Mouse (Mus musculus) midbrain, embryonic 11.5 days (tissue): Measurements from ENCODE around the gene Madcam1. TPM values are rescaled to one million over a fixed set of nuclear protein-coding genes. Genes with fewer than 3 reads are reported as not detected.
"Not testable (repeated sequence)": the region's sequence is repeated elsewhere in the genome, so short reads cannot be mapped to it uniquely, and the experiment has no call there.

Source experiments
- ATAC-seq: fragments of 200-750 bp; cut with Nextera tagmentation; 2 replicates; pipeline ENCODE4 v1.8.0; 2017; ENCODE audit warnings: moderate TSS enrichment, moderate library complexity; ENCODE audit not compliant: low FRiP score
- DNase-seq: peaks from one replicate; pipeline ENCODE4 v3.0.0; 2015; ENCODE audit warnings: low spot score; ENCODE audit errors: missing footprints
- H3K27ac ChIP-seq: fragments of 300-500 bp; sonication (generic); 2 replicates; pipeline ENCODE4 v1.5.1; 2014; ENCODE audit warnings: low read depth, low read length
- H3K27me3 ChIP-seq: fragments of 300-500 bp; sonication (generic); 2 replicates; pipeline ENCODE4 v1.6.1; 2014; ENCODE audit warnings: mild to moderate bottlenecking, low read length, moderate library complexity, mixed read lengths; ENCODE audit not compliant: control insufficient read depth, insufficient read depth
- H3K36me3 ChIP-seq: fragments of 300-500 bp; sonication (generic); 2 replicates; pipeline ENCODE4 v1.6.1; 2014; ENCODE audit warnings: mild to moderate bottlenecking, low read length, moderate library complexity, mixed read lengths; ENCODE audit not compliant: control insufficient read depth, insufficient read depth
- H3K4me1 ChIP-seq: fragments of 300-500 bp; sonication (generic); 2 replicates; pipeline ENCODE4 v1.6.1; 2014; ENCODE audit warnings: low read length; ENCODE audit not compliant: control insufficient read depth, insufficient read depth
- H3K4me2 ChIP-seq: fragments of 300-500 bp; sonication (generic); 2 replicates; pipeline ENCODE4 v1.6.1; 2014; ENCODE audit warnings: mild to moderate bottlenecking, moderate library complexity
- H3K4me3 ChIP-seq: fragments of 300-500 bp; sonication (generic); 2 replicates; pipeline ENCODE4 v1.5.1; 2014; ENCODE audit warnings: low read depth, low read length
- H3K9ac ChIP-seq: fragments of 300-500 bp; sonication (generic); 2 replicates; pipeline ENCODE4 v1.6.1; 2014; ENCODE audit warnings: low read length
- H3K9me3 ChIP-seq: fragments of 300-500 bp; sonication (generic); 2 replicates; pipeline ENCODE4 v1.6.1; 2016; ENCODE audit warnings: low read length; ENCODE audit not compliant: control insufficient read depth
- WGBS: fragments of 180-500 bp; shearing (Covaris S2); extraction: QIAGEN DNeasy Blood & Tissue Kit; methylation state at CpG from one replicate; pipeline ENCODE4 v1.1.7; 2014; 5-methylcytosine and 5-hydroxymethylcytosine counted together
- polyA plus RNA-seq: library from polyadenylated mRNA; unstranded; fragments of >200 nt; fragmentation: Nextera tagmentation; extraction: Ambion mirVana; gene quantifications from 2 replicates; pipeline ENCODE4 v1.2.1, GENCODE M21; 2014

Gene Madcam1
- polyA plus RNA-seq, 1 experiment from 2014 or later, result 1.2 TPM

DNA sequence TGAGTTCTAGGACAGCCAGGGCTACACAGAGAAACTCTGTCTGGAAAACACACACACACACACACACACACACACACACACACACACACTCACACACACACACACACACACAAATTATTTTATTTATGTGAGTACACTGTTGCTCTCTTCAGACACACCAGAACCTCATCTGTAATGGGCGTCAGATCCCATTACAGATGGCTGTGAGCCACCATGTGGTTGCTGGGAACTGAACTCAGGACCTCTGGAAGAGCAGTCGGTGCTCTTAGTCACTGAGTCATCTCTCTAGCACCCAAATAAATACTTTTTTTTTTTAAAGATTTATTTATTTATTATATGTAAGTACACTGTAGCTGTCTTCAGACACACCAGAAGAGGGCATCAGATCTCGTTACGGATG, 38.6 kb downstream of the Madcam1 start:
- not testable (repeated sequence) for H3K36me3 ChIP-seq, H3K27me3 ChIP-seq, ATAC-seq, H3K27ac ChIP-seq, H3K4me3 ChIP-seq, H3K4me2 ChIP-seq, H3K9ac ChIP-seq, DNase-seq, H3K9me3 ChIP-seq
- 94% methylated on average over 2 of the region's 4 CpGs for WGBS
- peaks cover 21% of the 10 kb centered on the region for H3K4me1 ChIP-seq

DNA sequence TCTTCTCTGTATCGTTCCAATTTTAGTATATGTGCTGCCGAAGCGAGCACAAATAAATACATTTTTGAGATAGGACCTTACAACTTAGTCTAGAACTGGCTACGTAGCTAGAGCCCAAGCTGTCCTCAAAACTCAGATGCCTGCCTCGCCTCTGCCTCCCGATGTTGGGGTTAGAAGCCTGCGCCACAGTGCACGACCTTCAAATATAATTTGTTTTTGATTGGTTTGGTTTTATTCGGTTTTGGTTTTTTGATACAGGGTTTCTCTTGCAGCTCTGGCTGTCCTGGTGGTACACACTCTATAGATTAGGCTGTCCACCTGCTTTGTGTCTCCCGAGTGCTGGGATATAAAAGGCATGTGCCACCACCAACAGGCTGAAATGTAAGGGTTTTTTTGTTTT, 39.2 kb downstream of the Madcam1 start:
- Histone ChIP-seq H3K9ac (peak overlapping the region; percentile 56), H3K27ac (no peak overlapping the region; the same call in 1 of the 2 replicates), H3K9me3 (no peaks in the 10 kb centered on the region), H3K4me3 (peak overlapping the region; percentile 52), H3K4me1 (peaks cover 21% of the 10 kb centered on the region), H3K36me3 (no peaks in the 10 kb centered on the region), H3K4me2 (peak overlapping the region; percentile 35), H3K27me3 (no peaks in the 10 kb centered on the region)
- WGBS, result 77% methylated on average over 10 of the region's 10 CpGs
- ATAC-seq (peak; percentile 4; the same call in 1 of the 2 replicates), DNase-seq (no peak)

DNA sequence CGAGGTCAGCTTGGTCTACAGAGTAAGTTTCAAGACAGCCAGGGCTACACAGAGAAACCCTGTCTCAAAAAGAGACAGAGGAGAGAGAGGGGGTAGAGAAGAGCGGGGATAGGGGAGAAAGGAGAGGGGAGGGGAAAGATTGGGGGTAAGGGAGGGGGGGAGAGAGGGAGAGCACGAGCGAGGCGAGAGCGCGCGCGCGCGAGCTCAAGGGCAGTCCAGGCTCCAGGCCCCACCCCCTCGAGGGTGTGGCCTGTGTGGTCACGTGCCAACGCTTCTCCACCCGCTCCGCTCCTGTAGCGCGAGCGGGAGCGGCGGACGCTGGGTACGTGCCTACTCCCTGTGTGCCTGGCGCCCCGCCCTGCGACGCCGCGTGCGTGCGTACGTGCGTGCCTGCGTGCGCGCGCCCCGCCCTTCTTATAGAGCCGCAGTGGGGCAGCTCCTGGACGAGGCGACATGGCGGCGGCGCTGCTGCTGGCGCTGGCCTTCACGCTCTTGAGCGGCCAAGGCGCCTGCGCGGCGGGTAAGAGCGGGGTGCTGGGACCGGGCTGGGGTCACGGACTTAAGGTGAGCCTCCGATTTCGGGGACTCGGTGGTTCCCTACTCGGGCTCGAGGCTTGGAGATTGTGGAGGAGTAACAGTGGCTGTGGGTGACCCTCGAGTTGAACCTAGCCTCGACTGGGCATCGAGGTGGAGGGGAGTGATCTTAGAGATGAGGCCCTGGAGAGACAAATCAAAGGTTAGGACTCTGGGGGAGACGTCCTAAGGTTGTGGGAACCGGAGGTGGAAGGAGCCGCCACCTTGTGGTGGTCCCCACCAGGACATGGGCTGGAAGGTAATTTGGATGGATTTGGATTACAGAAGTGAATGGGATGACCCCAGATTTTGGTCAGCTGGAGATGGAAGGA, 40.0 kb downstream of the Madcam1 start, which contains the start of gene Bsg:
Gene Bsg (plus strand): TSS at position 427 of the 905 bp plus-strand sequence.
- peak within 1 kb of the TSS; percentile 99 for H3K4me2 ChIP-seq
- DNase-seq (peak; percentile 100), ATAC-seq (peak; percentile 97)
- 2% methylated on average over 47 of the region's 65 CpGs for WGBS
- no peaks in the 10 kb centered on the region for H3K27me3 ChIP-seq
- H3K9ac ChIP-seq, result peak within 1 kb of the TSS; percentile 72
- H3K27ac ChIP-seq, result peak within 1 kb of the TSS; percentile 8; the same call in 1 of the 2 replicates
- peaks cover 21% of the 10 kb centered on the region for H3K4me1 ChIP-seq
- peaks cover 4% of the 10 kb centered on the region; the same call in 1 of the 2 replicates for H3K36me3 ChIP-seq
- no peaks in the 10 kb centered on the region for H3K9me3 ChIP-seq
- peak within 1 kb of the TSS; percentile 52 for H3K4me3 ChIP-seq

DNA sequence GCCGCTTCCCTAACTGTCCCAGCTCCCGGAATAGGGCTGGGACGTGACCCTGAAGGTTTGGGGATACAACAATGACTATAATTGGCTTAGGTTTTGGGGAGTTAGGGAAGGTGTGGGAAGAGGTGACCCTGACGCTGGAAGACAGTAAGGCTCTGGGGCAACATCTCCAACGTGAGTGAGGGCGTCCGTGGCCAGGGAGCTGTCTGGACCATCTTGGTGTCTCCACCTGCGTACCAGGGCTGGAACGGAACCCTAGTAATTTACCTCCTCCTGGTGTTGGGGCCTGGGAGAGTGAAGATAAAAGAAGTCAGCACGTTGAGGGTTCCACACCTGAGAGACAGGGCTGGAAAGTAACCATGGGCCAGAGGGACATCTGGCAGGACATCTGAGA, 40.6 kb downstream of the Madcam1 start:
- peak overlapping the region; percentile 99 for H3K4me2 ChIP-seq
- H3K27me3 ChIP-seq, result no peaks in the 10 kb centered on the region
- 6% methylated on average over 10 of the region's 10 CpGs for WGBS
- peaks cover 21% of the 10 kb centered on the region for H3K4me1 ChIP-seq
- peaks cover 6% of the 10 kb centered on the region; the same call in 1 of the 2 replicates for H3K36me3 ChIP-seq
- H3K27ac ChIP-seq, result peak overlapping the region; percentile 8; the same call in 1 of the 2 replicates
- DNase-seq (no peak), ATAC-seq (0 out of 2 replicates have a peak, but pooled peaks have one; percentile 0)
- H3K9ac ChIP-seq, result peak overlapping the region; percentile 72
- H3K9me3 ChIP-seq, result no peaks in the 10 kb centered on the region
- H3K4me3 ChIP-seq, result peak overlapping the region; percentile 52

DNA sequence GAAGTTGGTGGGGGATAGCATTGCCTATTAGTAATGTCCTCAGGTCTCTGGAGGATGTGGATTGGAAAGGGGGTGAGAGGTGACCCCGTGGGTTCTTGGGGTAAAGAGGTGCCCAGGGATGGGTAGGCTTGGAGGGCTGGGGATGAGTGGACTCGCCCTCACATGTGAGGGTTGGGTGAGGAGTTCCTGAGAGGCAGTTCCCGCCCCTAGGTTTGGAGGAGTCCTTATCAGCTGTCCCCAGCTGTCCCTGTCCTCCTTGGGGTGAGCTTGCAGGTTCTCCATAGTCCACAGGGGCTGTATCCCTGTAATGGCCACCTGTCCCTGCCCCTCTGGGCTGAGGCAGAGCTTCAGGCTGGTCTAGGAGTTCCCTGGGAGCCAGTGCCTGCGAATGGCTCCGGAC, 41.6 kb downstream of the Madcam1 start:
- Histone ChIP-seq H3K36me3 (peaks cover 12% of the 10 kb centered on the region), H3K9ac (peak overlapping the region; percentile 72), H3K27me3 (no peaks in the 10 kb centered on the region), H3K4me3 (peak overlapping the region; percentile 52; the same call in 1 of the 2 replicates), H3K9me3 (no peaks in the 10 kb centered on the region), H3K27ac (no peak overlapping the region), H3K4me1 (peaks cover 21% of the 10 kb centered on the region), H3K4me2 (peak overlapping the region; percentile 99)
- ATAC-seq (no peak), DNase-seq (no peak)
- 74% methylated on average over 5 of the region's 5 CpGs for WGBS

DNA sequence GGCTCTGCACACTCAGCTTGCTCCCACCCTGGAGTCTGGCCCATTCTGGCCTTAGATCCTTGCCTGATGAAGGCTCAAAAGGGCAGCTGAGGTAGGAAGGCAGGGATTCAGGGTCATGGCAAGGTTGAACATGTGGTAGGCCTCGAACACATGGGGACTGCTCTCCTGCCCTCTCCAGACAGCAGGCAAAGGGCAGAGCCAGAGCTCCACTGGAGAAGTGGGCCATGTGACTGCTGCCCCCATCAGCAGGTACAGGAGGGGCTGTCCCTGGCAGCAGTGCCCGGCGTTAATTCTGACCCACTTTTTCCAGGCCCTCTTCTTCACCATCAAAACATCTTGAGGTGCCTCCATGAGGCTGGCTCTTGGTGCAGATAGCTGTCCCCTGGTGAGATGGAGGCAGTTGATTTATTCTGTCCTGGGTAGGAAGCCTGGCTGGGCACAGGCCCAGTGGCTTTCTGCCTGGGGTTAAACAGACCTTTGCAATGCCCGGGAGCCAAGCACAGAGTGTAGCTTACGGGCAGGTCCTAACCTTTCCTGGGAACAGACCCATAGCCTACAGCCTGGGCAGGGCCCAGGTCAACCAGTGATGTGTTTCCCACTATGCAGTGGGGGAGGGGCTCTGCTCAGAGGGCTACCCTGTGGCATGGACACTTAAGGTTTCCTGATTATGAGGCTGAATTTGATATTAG, 42.2 kb downstream of the Madcam1 start:
- no peaks in the 10 kb centered on the region for H3K27me3 ChIP-seq
- H3K9ac ChIP-seq, result no peak overlapping the region; the same call in 1 of the 2 replicates
- H3K9me3 ChIP-seq, result no peaks in the 10 kb centered on the region
- peaks cover 21% of the 10 kb centered on the region for H3K4me1 ChIP-seq
- H3K4me3 ChIP-seq, result peak overlapping the region; percentile 7; the same call in 1 of the 2 replicates
- DNase-seq (no peak), ATAC-seq (no peak)
- WGBS, result 90% methylated on average over 5 of the region's 5 CpGs
- peak overlapping the region; percentile 99 for H3K4me2 ChIP-seq
- peaks cover 17% of the 10 kb centered on the region for H3K36me3 ChIP-seq
- no peak overlapping the region for H3K27ac ChIP-seq

DNA sequence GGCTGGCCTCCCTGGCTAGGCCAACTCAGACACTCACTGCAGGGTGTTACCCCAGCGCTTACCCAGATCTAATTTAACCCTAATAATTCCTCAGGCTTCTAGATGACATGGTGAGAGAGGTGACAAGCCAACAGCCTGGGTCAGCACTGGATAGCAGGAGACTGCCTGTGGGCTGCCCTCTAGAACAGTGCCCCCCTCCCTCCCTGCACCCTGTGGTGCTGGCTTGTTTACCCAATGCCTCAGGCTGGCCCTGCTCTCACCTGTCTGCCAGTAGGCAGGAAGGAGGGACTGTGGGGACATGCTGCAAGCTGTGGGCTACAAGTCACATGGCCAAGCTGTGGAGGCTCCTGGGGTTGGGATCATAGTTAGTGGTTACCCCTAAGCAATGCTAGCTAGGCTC, 42.8 kb downstream of the Madcam1 start:
- 71% methylated on average over 1 of the region's 1 CpGs for WGBS
- Histone ChIP-seq H3K9me3 (no peaks in the 10 kb centered on the region), H3K9ac (no peak overlapping the region; the same call in 1 of the 2 replicates), H3K4me3 (no peak overlapping the region), H3K27ac (no peak overlapping the region), H3K36me3 (peaks cover 21% of the 10 kb centered on the region), H3K4me1 (peaks cover 21% of the 10 kb centered on the region), H3K4me2 (peak overlapping the region; percentile 99; the same call in 1 of the 2 replicates), H3K27me3 (no peaks in the 10 kb centered on the region)
- DNase-seq (no peak), ATAC-seq (no peak)

DNA sequence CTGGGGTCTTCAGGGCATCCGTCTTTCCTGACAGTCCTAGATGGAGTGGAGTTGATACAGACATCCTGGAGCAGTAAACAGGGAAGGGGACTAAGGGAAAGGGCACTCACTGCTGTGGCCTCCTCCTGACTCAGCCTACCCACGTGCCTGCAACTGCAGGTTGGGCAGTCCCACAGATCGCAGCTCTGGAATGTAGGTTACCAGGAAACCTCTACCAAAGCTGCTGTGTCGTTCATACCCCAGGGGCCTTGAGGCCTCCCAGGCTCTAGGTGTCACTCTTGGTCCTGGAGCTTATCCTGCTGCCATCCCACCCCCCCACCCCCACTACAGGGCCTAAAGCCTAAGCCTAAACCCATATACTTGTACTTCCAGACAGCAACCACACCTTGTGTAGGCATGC, 43.4 kb downstream of the Madcam1 start:
- no peaks in the 10 kb centered on the region for H3K9me3 ChIP-seq
- no peak overlapping the region for H3K27ac ChIP-seq
- H3K4me1 ChIP-seq, result peaks cover 21% of the 10 kb centered on the region
- WGBS, result 67% methylated on average over 4 of the region's 4 CpGs
- H3K4me3 ChIP-seq, result no peak overlapping the region
- H3K36me3 ChIP-seq, result peaks cover 21% of the 10 kb centered on the region
- ATAC-seq (no peak), DNase-seq (no peak)
- H3K27me3 ChIP-seq, result no peaks in the 10 kb centered on the region
- no peak overlapping the region for H3K9ac ChIP-seq
- H3K4me2 ChIP-seq, result no peak overlapping the region
